Mouse (Mus musculus): ENCODE measurements at regions not wholly inside any gene's neighbourhood (a gene's known extent, or its start where the extent isn't known, plus 50 kb on each side); places are given as distances from the start of the nearest gene placed in this dataset.
A peak's percentile ranks its signal among the peaks of the same experiment; 100 is the strongest.

DNA sequence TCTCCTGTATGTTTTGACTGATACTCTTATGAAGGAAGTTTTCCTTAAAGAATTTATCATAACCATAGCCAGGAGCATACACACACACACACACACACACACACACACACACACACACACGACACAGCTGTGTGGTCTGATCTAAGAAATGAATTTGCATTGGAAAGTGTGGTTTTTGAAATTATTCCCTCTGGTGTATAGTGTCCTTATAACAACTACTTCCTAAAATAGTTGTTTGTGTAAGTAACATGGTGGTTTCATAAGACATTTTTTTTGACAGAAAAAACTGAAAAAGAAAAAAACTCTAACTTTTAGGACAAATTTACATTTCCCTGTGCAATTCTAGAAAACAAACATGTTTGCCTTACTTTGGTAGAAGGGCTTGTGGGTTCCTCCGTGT lies 826.3 kb downstream of the Hace1 start:
- no peaks in the 10 kb centered on the region for H3K27me3 ChIP-seq (replicated peaks)
- H3K9me3 ChIP-seq (replicated peaks; ENCODE audit: low read length) = no peaks in the 10 kb centered on the region
- H3K9ac ChIP-seq (ENCODE audit: insufficient read depth, low read depth) = no peak overlapping the region
- dilution Hi-C loops (cut with MboI; ENCODE audit: extremely low pct_ligation_motif_present, extremely low pct_unique_long_range_greater_than_20kb, low sequenced_read_pairs) = no loop called here
- H3K36me3 ChIP-seq (replicated peaks in 1 of 2; ENCODE audit: control insufficient read depth in 1 of 2, insufficient read depth in 1 of 2, low read length in 1 of 2) = no peaks in the 10 kb centered on the region
- peak overlapping the region; percentile 6; the same call in 1 of the 2 replicates for H3K4me2 ChIP-seq (ENCODE audit: insufficient read depth, low read depth, poor library complexity, severe bottlenecking)
- H3K4me1 ChIP-seq (ENCODE audit: control insufficient read depth in 1 of 2, insufficient read depth in 2 of 2) = peaks cover 1 to 50% of the 10 kb centered on the region in 2 experiments; a peak in 3 of 4 replicates
- peak overlapping the region; percentile 41 for H3K27ac ChIP-seq (ENCODE audit: insufficient read depth, low read depth)
- peak; percentile 54 for DNase-seq (ENCODE audit: extremely low read depth)
- H3K4me3 ChIP-seq (replicated peaks in 1 of 3; ENCODE audit: low read depth in 2 of 3, low read length in 2 of 3, poor library complexity in 1 of 3) = no peak overlapping the region
- in situ Hi-C loops (cut with MboI; ENCODE audit: low pct_ligation_motif_present, low pct_unique_long_range_greater_than_20kb, low sequenced_read_pairs) = no loop called here
- TF ChIP-seq MXI1 (IDR thresholded peaks at IDR 0.05; ENCODE audit: low read depth, low read length) (no peak), ZKSCAN1 (IDR thresholded peaks at IDR 0.05; ENCODE audit: borderline replicate concordance, low read depth, low read length) (no peak), ZNF384 (IDR thresholded peaks at IDR 0.05; ENCODE audit: low read depth, low read length) (peak; percentile 95), CHD1 (IDR thresholded peaks at IDR 0.05; ENCODE audit: low read depth, low read length) (no peak), IRF4 (IDR thresholded peaks at IDR 0.05; ENCODE audit: low read depth, low read length) (peak; percentile 77), ZMIZ1 (IDR thresholded peaks at IDR 0.05; ENCODE audit: low read depth, low read length) (no peak), HCFC1 (IDR thresholded peaks at IDR 0.05; ENCODE audit: low read depth, low read length) (no peak), KAT2A (IDR thresholded peaks at IDR 0.05; ENCODE audit: insufficient replicate concordance, low read length) (no peak), NELFE (IDR thresholded peaks at IDR 0.05; ENCODE audit: low read depth, low read length) (no peak), USF2 (conservative IDR thresholded peaks at IDR 0.05; ENCODE audit: low read depth, low read length) (no peak), TBP (conservative IDR thresholded peaks at IDR 0.05; ENCODE audit: low read depth, low read length) (no peak), JUND (conservative IDR thresholded peaks at IDR 0.05; ENCODE audit: low read depth, low read length) (no peak), ETS1 (conservative IDR thresholded peaks at IDR 0.05; ENCODE audit: low read depth, low read length) (peak; percentile 72; the same call in 1 of the 2 replicates), TCF12 (IDR thresholded peaks at IDR 0.05; ENCODE audit: low read depth, low read length) (peak; percentile 95), CHD2 (IDR thresholded peaks at IDR 0.05; ENCODE audit: low read length) (no peak), GABPA (IDR thresholded peaks at IDR 0.05; ENCODE audit: insufficient replicate concordance, low read depth, low read length) (no peak), SIN3A (IDR thresholded peaks at IDR 0.05; ENCODE audit: low read length) (no peak), ZC3H11A (IDR thresholded peaks at IDR 0.05; ENCODE audit: low read depth, low read length) (no peak), MAZ (IDR thresholded peaks at IDR 0.05; ENCODE audit: low read depth, low read length) (no peak), RCOR1 (conservative IDR thresholded peaks at IDR 0.05; ENCODE audit: low read depth, low read length) (no peak), E2F4 (IDR thresholded peaks at IDR 0.05; ENCODE audit: insufficient replicate concordance, low read depth, low read length) (no peak), SMC3 (IDR thresholded peaks at IDR 0.05; ENCODE audit: low read depth, low read length) (no peak), USF1 (IDR thresholded peaks at IDR 0.05; ENCODE audit: low read depth, low read length) (no peak), MYC (IDR thresholded peaks at IDR 0.05; ENCODE audit: low read depth, low read length) (no peak), POLR2A (IDR thresholded peaks at IDR 0.05; ENCODE audit: low read depth, low read length) (no peak), UBTF (IDR thresholded peaks at IDR 0.05; ENCODE audit: low read depth, low read length) (no peak), BHLHE40 (IDR thresholded peaks at IDR 0.05; ENCODE audit: low read depth, low read length) (peak; percentile 62; the same call in 1 of the 2 replicates), EP300 (IDR thresholded peaks at IDR 0.05; ENCODE audit: low read length) (peak; percentile 91), MAX (IDR thresholded peaks at IDR 0.05; ENCODE audit: low read length) (no peak), RAD21 (IDR thresholded peaks at IDR 0.05; ENCODE audit: low read depth, low read length) (no peak), PAX5 (IDR thresholded peaks at IDR 0.05; ENCODE audit: low read length) (no peak), MEF2A (IDR thresholded peaks at IDR 0.05; ENCODE audit: borderline replicate concordance, low read depth, low read length) (peak; percentile 95), POLR2AphosphoS2 (IDR thresholded peaks at IDR 0.05; ENCODE audit: low read depth, low read length) (no peak), NRF1 (IDR thresholded peaks at IDR 0.05; ENCODE audit: low read depth, low read length) (no peak), CTCF (conservative IDR thresholded peaks at IDR 0.05 in 1 of 2, IDR thresholded peaks at IDR 0.05 in 1 of 2; ENCODE audit: low read depth in 2 of 2, low read length in 2 of 2) (no peak), JUN (IDR thresholded peaks at IDR 0.05; ENCODE audit: insufficient read depth, low read depth, low read length) (peak; percentile 36; the same call in 1 of the 2 replicates), ELF1 (IDR thresholded peaks at IDR 0.05; ENCODE audit: low read depth, low read length) (no peak), MAFK (IDR thresholded peaks at IDR 0.05; ENCODE audit: insufficient replicate concordance, low read length) (0 out of 2 replicates have a peak, but pooled peaks have one; percentile 41)
- no peaks in the 10 kb centered on the region for H3K79me2 ChIP-seq (replicated peaks; ENCODE audit: control insufficient read depth, extremely low read depth, insufficient read depth, poor library complexity, severe bottlenecking)
